Mouse (Mus musculus) E14TG2a.4 (cell line): ENCODE data around the gene Vsig10.

Experiments used
- CTCF ChIP-seq: conservative IDR thresholded peaks from 2 replicates; pipeline ENCODE4 v1.5.1; 2014; ENCODE audit warnings: low read length
- NANOG ChIP-seq: IDR thresholded peaks from 2 replicates; pipeline ENCODE4 v1.6.1; 2014; ENCODE audit warnings: borderline replicate concordance, low read length, mixed read lengths
- POU5F1 ChIP-seq: IDR thresholded peaks from 2 replicates; pipeline ENCODE4 v1.6.1; 2014; ENCODE audit warnings: low read length, borderline replicate concordance

GRCm38 (mm10) chr5:117302899-117303298, 16.0 kb upstream of the Vsig10 start:
- TF ChIP-seq CTCF (no peak), POU5F1 (no peak), NANOG (no peak)
